Mouse (Mus musculus) liver, postnatal 0 days (tissue): Measurements from ENCODE around the gene Pgr15l. TPM values are rescaled to one million over a fixed set of nuclear protein-coding genes. Genes with fewer than 3 reads are reported as not detected.

Source experiments
- ATAC-seq: fragments of 200-750 bp; cut with Nextera tagmentation; 2 replicates; pipeline ENCODE4 v1.8.0; 2017; ENCODE audit warnings: mild to moderate bottlenecking, moderate library complexity
- DNase-seq: peaks from one replicate; pipeline ENCODE4 v3.0.0-alpha.2; 2016
- H3K27ac ChIP-seq: fragments of 300-500 bp; sonication (generic); 2 replicates; pipeline ENCODE4 v1.5.1; 2014; ENCODE audit warnings: antibody characterized with exemption, moderate library complexity, mild to moderate bottlenecking, low read depth
- H3K27me3 ChIP-seq: fragments of 300-500 bp; sonication (generic); 2 replicates; pipeline ENCODE4 v1.6.1; 2014; ENCODE audit warnings: low read length, control low read depth, mixed read lengths; ENCODE audit not compliant: insufficient read depth
- H3K36me3 ChIP-seq: fragments of 300-500 bp; sonication (generic); replicated peaks from 2 replicates; pipeline ENCODE4 v1.6.1; 2014; ENCODE audit warnings: mild to moderate bottlenecking, control low read depth, low read length, moderate library complexity, mixed read lengths; ENCODE audit not compliant: insufficient read depth
- H3K4me1 ChIP-seq: fragments of 300-500 bp; sonication (generic); 2 replicates; pipeline ENCODE4 v1.6.1; 2014; ENCODE audit warnings: antibody characterized with exemption, mild to moderate bottlenecking, control low read depth; ENCODE audit not compliant: insufficient read depth
- H3K4me2 ChIP-seq: fragments of 300-500 bp; sonication (generic); 2 replicates; pipeline ENCODE4 v1.6.1; 2014; ENCODE audit warnings: low read depth, mild to moderate bottlenecking, low read length, moderate library complexity, mixed read lengths
- H3K4me3 ChIP-seq: fragments of 300-500 bp; sonication (generic); 2 replicates; pipeline ENCODE4 v1.5.1; 2014; ENCODE audit warnings: low read depth, low read length
- H3K9ac ChIP-seq: fragments of 300-500 bp; sonication (generic); replicated peaks from 2 replicates; pipeline ENCODE4 v1.6.1; 2014; ENCODE audit warnings: mild to moderate bottlenecking, moderate library complexity
- H3K9me3 ChIP-seq: fragments of 300-500 bp; sonication (generic); 2 replicates; pipeline ENCODE4 v1.6.1; 2016; ENCODE audit warnings: mild to moderate bottlenecking, control low read depth, low read length, mixed read lengths
- CTCF ChIP-seq: sonication (generic); IDR thresholded peaks from 2 replicates; pipeline ENCODE4 v1.5.1; 2016; ENCODE audit warnings: antibody characterized with exemption, low read depth
- EP300 ChIP-seq: IDR thresholded peaks from 2 replicates; pipeline ENCODE4 v1.6.1; 2016; ENCODE audit warnings: antibody characterized with exemption, low read depth, mild to moderate bottlenecking
- WGBS: fragments of 180-500 bp; shearing (Covaris S2); extraction: QIAGEN DNeasy Blood & Tissue Kit; methylation state at CpG from one replicate; pipeline ENCODE4 v1.1.7; 2014; ENCODE audit not compliant: insufficient replicate concordance; 5-methylcytosine and 5-hydroxymethylcytosine counted together
- polyA plus RNA-seq: library from polyadenylated mRNA; unstranded; fragments of >200 nt; fragmentation: Nextera tagmentation; extraction: Ambion mirVana; gene quantifications from 2 replicates; pipeline ENCODE4 v1.2.1, GENCODE M21; 2015

The Pgr15l gene
- polyA plus RNA-seq: not detected in 2 replicates

- H3K4me3 ChIP-seq: no peak within 1 kb of the TSS
- no peak for ATAC-seq
- H3K27ac ChIP-seq: no peak within 1 kb of the TSS
- H3K4me1 ChIP-seq: no peaks in the 10 kb centered on the region
- 0 out of 2 replicates have a peak, but pooled peaks cover 5% of the 10 kb centered on the region for H3K27me3 ChIP-seq
- no peaks in the 10 kb centered on the region for H3K9me3 ChIP-seq
- TF ChIP-seq EP300 (no peak), CTCF (no peak)
- no peaks in the 10 kb centered on the region for H3K36me3 ChIP-seq
- no peak within 1 kb of the TSS for H3K4me2 ChIP-seq
- H3K9ac ChIP-seq: no peak within 1 kb of the TSS
- no peak for DNase-seq
- WGBS: 7% methylated on average over 14 of the region's 20 CpGs
Observed at GRCm38 (mm10) chrX:97072369-97072768, at the start of gene Pgr15l. Pgr15l (plus strand) TSS chrX:97072596.

GRCm38 (mm10) chrX:97027540-97027939 is 44.9 kb upstream of the Pgr15l start:
- H3K4me3 ChIP-seq: no peak overlapping the region
- no peaks in the 10 kb centered on the region for H3K36me3 ChIP-seq
- H3K27ac ChIP-seq: no peak overlapping the region
- H3K9ac ChIP-seq: no peak overlapping the region
- H3K9me3 ChIP-seq: no peaks in the 10 kb centered on the region
- H3K4me2 ChIP-seq: no peak overlapping the region
- H3K27me3 ChIP-seq: no peaks in the 10 kb centered on the region
- TF ChIP-seq EP300 (no peak), CTCF (no peak)
- no peaks in the 10 kb centered on the region for H3K4me1 ChIP-seq
- ATAC-seq (no peak), DNase-seq (no peak)

GRCm38 (mm10) chrX:97069816-97070215 is 2.6 kb upstream of the Pgr15l start:
- no peak for TF ChIP-seq CTCF
- TF ChIP-seq EP300: no peak
- no peaks in the 10 kb centered on the region for H3K9me3 ChIP-seq
- DNase-seq (no peak), ATAC-seq (no peak)
- no peak overlapping the region for H3K9ac ChIP-seq
- no peak overlapping the region for H3K4me3 ChIP-seq
- 0 out of 2 replicates have a peak, but pooled peaks cover 5% of the 10 kb centered on the region for H3K27me3 ChIP-seq
- H3K4me2 ChIP-seq: no peak overlapping the region
- no peak overlapping the region for H3K27ac ChIP-seq
- no peaks in the 10 kb centered on the region for H3K36me3 ChIP-seq
- H3K4me1 ChIP-seq: no peaks in the 10 kb centered on the region
- 13% methylated on average over 11 of the region's 11 CpGs for WGBS
